Mouse (Mus musculus) liver, postnatal 0 days (tissue): ENCODE results near the gene 9930104L06Rik.

Experiments used
- CTCF ChIP-seq: sonication (generic); IDR thresholded peaks from 2 replicates; pipeline ENCODE4 v1.5.1; 2016; ENCODE audit warnings: antibody characterized with exemption, low read depth
- EP300 ChIP-seq: IDR thresholded peaks from 2 replicates; pipeline ENCODE4 v1.6.1; 2016; ENCODE audit warnings: antibody characterized with exemption, low read depth, mild to moderate bottlenecking

GRCm38 (mm10) chr4:124969219-124969848 is 32.5 kb downstream of the 9930104L06Rik start:
- no peak for TF ChIP-seq CTCF
- no peak for TF ChIP-seq EP300
